Mouse (Mus musculus) left cerebral cortex, postnatal 25 days (tissue): Measurements from ENCODE around the gene Hexdc. TPM values are rescaled to one million over a fixed set of nuclear protein-coding genes. Genes with fewer than 3 reads are reported as not detected.
A peak's percentile ranks its signal among the peaks of the same experiment; 100 is the strongest.

Experiments used
- DNase-seq, 2 experiments: peaks; one replicate each; pipeline ENCODE4 v3.0.0; 2022; ENCODE audit warnings: low spot score in 2 of 2, mixed read lengths in 1 of 2
- intact Hi-C: fragments of 180-260 bp; cut with DNase I; formaldehyde crosslinking; loops from one replicate; pipeline ENCODE4 v1.15.1; 2025
- total RNA-seq, 2 experiments: library from RNA; stranded (reverse); gene quantifications; 2 replicates each; pipeline ENCODE4 v1.2.3; 2021

The Hexdc gene
- 10 to 100 TPM; 21.8 to 26.8 TPM for total RNA-seq

- intact Hi-C loops = loop anchor here (2.0 kb wide), 1 partner anchor 32 kb away; the partner anchor contains the start of gene Narf
Observed at GRCm38 (mm10) chr11:121204161-121205006, at the start of gene Hexdc, which contains the start of gene Ogfod3. Hexdc (plus strand) TSS chr11:121204433. Ogfod3 (minus strand) TSS chr11:121204711.

GRCm38 (mm10) chr11:121156411-121156891 is 47.8 kb upstream of the Hexdc start:
- intact Hi-C loops = no loop called here
- peak in 1 of 2 experiments; percentile 11 for DNase-seq

More at GRCm38 (mm10) chr11:121204161-121205006, at the start of gene Hexdc, which contains the start of gene Ogfod3:
- peak; percentile 89 to 96 for DNase-seq

- DNase-seq = no peak
- intact Hi-C loops = no loop called here
Observed at GRCm38 (mm10) chr11:121159971-121160370, 44.3 kb upstream of the Hexdc start, which contains the start of gene Uts2r. Uts2r (plus strand) TSS chr11:121160271.

- DNase-seq = no peak
- intact Hi-C loops = no loop called here
Observed at GRCm38 (mm10) chr11:121160636-121161346, 43.4 kb upstream of the Hexdc start.

GRCm38 (mm10) chr11:121163751-121164150 is 40.5 kb upstream of the Hexdc start:
- intact Hi-C loops = no loop called here
- DNase-seq = no peak

- intact Hi-C loops = no loop called here
- DNase-seq = no peak
Observed at GRCm38 (mm10) chr11:121173203-121173602, 31.0 kb upstream of the Hexdc start.

GRCm38 (mm10) chr11:121174234-121174633 is 30.0 kb upstream of the Hexdc start:
- DNase-seq = peak in 1 of 2 experiments; percentile 30
- intact Hi-C loops = no loop called here

GRCm38 (mm10) chr11:121176285-121177270 is 27.7 kb upstream of the Hexdc start:
- DNase-seq = peak; percentile 14 to 37
- intact Hi-C loops = no loop called here

- intact Hi-C loops = no loop called here
- no peak for DNase-seq
Observed at GRCm38 (mm10) chr11:121189681-121190080, 14.6 kb upstream of the Hexdc start.

- DNase-seq = no peak
- intact Hi-C loops = no loop called here
Observed at GRCm38 (mm10) chr11:121192742-121193141, 11.5 kb upstream of the Hexdc start.

GRCm38 (mm10) chr11:121193415-121193814 is 10.8 kb upstream of the Hexdc start:
- intact Hi-C loops = no loop called here
- DNase-seq = peak in 1 of 2 experiments; percentile 55

- no peak for DNase-seq
- intact Hi-C loops = no loop called here
Observed at GRCm38 (mm10) chr11:121198622-121199021, 5.6 kb upstream of the Hexdc start.

GRCm38 (mm10) chr11:121199851-121200250 is 4.4 kb upstream of the Hexdc start:
- DNase-seq = no peak
- intact Hi-C loops = no loop called here

GRCm38 (mm10) chr11:121200781-121201180 is 3.5 kb upstream of the Hexdc start:
- no peak for DNase-seq
- intact Hi-C loops = no loop called here

GRCm38 (mm10) chr11:121201436-121202198 is 2.6 kb upstream of the Hexdc start:
- DNase-seq = peak in 1 of 2 experiments; percentile 43
- intact Hi-C loops = no loop called here

GRCm38 (mm10) chr11:121203859-121204160 is 423 bp upstream of the Hexdc start:
- no peak for DNase-seq
- intact Hi-C loops = loop anchor here (2.0 kb wide), 1 partner anchor 33 kb away; the partner anchor contains the start of gene Narf

- intact Hi-C loops = no loop called here
- DNase-seq = no peak
Observed at GRCm38 (mm10) chr11:121216831-121217230, 12.6 kb downstream of the Hexdc start.

- DNase-seq = no peak
- intact Hi-C loops = no loop called here
Observed at GRCm38 (mm10) chr11:121219776-121220175, 15.5 kb downstream of the Hexdc start.
